15 mouse cellular contexts compared by ENCODE assay signal in genomic region chr4:95451831-95452230, GRCm38 (mm10).
"Had no signal": no experiment of that assay in that cellular context is flagged by ENCODE, and none has a peak within 500 bp of the region (broad histone marks: within the 10 kb centered on the region; RNA-seq: fewer than 3 reads in every experiment).

No protein-coding gene starts in this region.

- H3K36me3 ChIP-seq: limb, embryonic 12.5 days; neural tube, embryonic 12.5 days had no signal

- H3K4me2 ChIP-seq: limb, embryonic 12.5 days; neural tube, embryonic 12.5 days had no signal

- H3K4me3 ChIP-seq: layer of hippocampus, adult 2 months; limb, embryonic 12.5 days; myocyte; neural tube, embryonic 12.5 days had no signal

- H3K27me3 ChIP-seq: limb, embryonic 12.5 days; neural tube, embryonic 12.5 days had no signal

- H3K9me3 ChIP-seq: limb, embryonic 12.5 days; neural tube, embryonic 12.5 days had no signal

- H3K9ac ChIP-seq: limb, embryonic 12.5 days; liver, embryonic 14.5 days; neural tube, embryonic 12.5 days had no signal

- H3K4me1 ChIP-seq: neural tube, embryonic 12.5 days had no signal

- H3K27ac ChIP-seq: hindbrain, postnatal 0 days; layer of hippocampus, adult 2 months; limb, embryonic 12.5 days; liver, embryonic 14.5 days; neural tube, embryonic 12.5 days had no signal

- DNase-seq: liver; lung, adult 2 months; lung, postnatal 36 days; midbrain, embryonic 14.5 days; right cerebral cortex, postnatal 4 days; spleen, adult 18-20 months; thymus, adult 2 months; thymus, postnatal 25 days had no signal

- ATAC-seq: hindbrain, postnatal 0 days; lung, postnatal 0 days had no signal
